ENCODE assay signal across 10 mouse cellular contexts in the genomic region with DNA sequence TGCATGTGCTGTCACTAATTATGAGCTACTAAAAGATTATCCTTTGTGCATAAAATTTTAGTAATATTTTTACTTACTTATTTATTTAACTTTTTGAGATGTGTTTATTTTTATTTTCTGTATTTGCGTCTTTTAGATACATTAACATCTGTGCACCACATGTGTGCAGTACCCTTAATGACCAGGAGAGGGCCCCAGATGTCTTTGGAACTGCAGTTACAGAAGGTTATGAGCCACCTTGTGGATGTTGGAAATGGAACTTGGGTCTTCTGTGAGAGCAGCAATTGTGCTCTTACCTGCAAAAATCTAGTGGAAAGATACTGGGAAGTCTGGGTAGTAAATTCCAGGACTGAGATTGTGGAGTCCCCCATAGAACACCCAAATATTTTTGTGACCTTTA.
DNase-seq lines count a peak whose midpoint lies in the region; ATAC-seq and TF ChIP-seq lines count a peak whose summit lies in the region.
"Had no signal": no experiment of that assay in that cellular context is flagged by ENCODE, and none has a peak within 500 bp of the region (broad histone marks: within the 10 kb centered on the region; RNA-seq: fewer than 3 reads in every experiment).

No protein-coding gene starts in this region.

- no peaks in the 10 kb centered on the region for H3K27me3 ChIP-seq in lung, embryonic 14.5 days (ENCODE audit: insufficient read depth, low read length)
- H3K27me3 ChIP-seq: embryonic facial prominence, embryonic 13.5 days; limb, embryonic 12.5 days had no signal

- no peak overlapping the region for H3K27ac ChIP-seq in lung, embryonic 14.5 days (ENCODE audit: low read depth)
- H3K27ac ChIP-seq: embryonic facial prominence, embryonic 13.5 days; limb, embryonic 12.5 days had no signal

- 68% methylated on average over 1 of the region's 1 CpGs for WGBS in lung, embryonic 14.5 days

- ATAC-seq in lung, embryonic 14.5 days (ENCODE audit: insufficient read depth) = no peak

- H3K9ac ChIP-seq in lung, embryonic 14.5 days = no peak overlapping the region
- H3K9ac ChIP-seq: embryonic facial prominence, embryonic 13.5 days; limb, embryonic 12.5 days had no signal

- peak; percentile 78 for TF ChIP-seq CTCF in lung, embryonic 14.5 days (IDR thresholded peaks at IDR 0.05; ENCODE audit: low read depth)

- H3K36me3 ChIP-seq in lung, embryonic 14.5 days (ENCODE audit: insufficient read depth) = no peaks in the 10 kb centered on the region
- H3K36me3 ChIP-seq: embryonic facial prominence, embryonic 13.5 days; limb, embryonic 12.5 days had no signal

- H3K4me3 ChIP-seq in lung, embryonic 14.5 days (ENCODE audit: low read depth, low read length) = no peak overlapping the region
- H3K4me3 ChIP-seq: embryonic facial prominence, embryonic 13.5 days; limb, embryonic 12.5 days had no signal

- DNase-seq in heart, postnatal 10 days = peak; percentile 38 to 65
- no peak for DNase-seq in heart, adult 11 months
- DNase-seq in 3T3-L1 (ENCODE audit: low read depth, low spot score) = peak; percentile 62
- peak; percentile 80 for DNase-seq in ES-CJ7 (ENCODE audit: low read depth, low spot score)
- peak; percentile 37 for DNase-seq in embryo, embryonic 9.5 days (ENCODE audit: extremely low spot score)
- DNase-seq in lung, embryonic 14.5 days = peak; percentile 73
- DNase-seq in testis, postnatal 10 days (ENCODE audit: low spot score) = peak; percentile 78
- no peak for DNase-seq in frontal cortex, postnatal 14 days (ENCODE audit: low spot score in 2 of 2)

- H3K4me1 ChIP-seq in lung, embryonic 14.5 days (ENCODE audit: insufficient read depth) = no peaks in the 10 kb centered on the region
- H3K4me1 ChIP-seq: embryonic facial prominence, embryonic 13.5 days; limb, embryonic 12.5 days had no signal

- H3K4me2 ChIP-seq in lung, embryonic 14.5 days = no peak overlapping the region
- H3K4me2 ChIP-seq: embryonic facial prominence, embryonic 13.5 days; limb, embryonic 12.5 days had no signal

- intact Hi-C loops in heart, postnatal 10 days (cut with DNase I) = loop anchor here (2.0 to 10.0 kb wide), 4 partner anchors 111 to 1329 kb away; no protein-coding TSS in a partner anchor

- H3K9me3 ChIP-seq in lung, embryonic 14.5 days (ENCODE audit: low read depth, low read length) = no peaks in the 10 kb centered on the region
- H3K9me3 ChIP-seq: embryonic facial prominence, embryonic 13.5 days; limb, embryonic 12.5 days had no signal

Comparison
In these comparisons a context has a peak if more than half of its experiments do, and no peak if none do; other contexts are left out.
1. DNase-seq: peak in heart, postnatal 10 days (2 of 2), 3T3-L1 (single experiment), ES-CJ7 (single experiment), embryo, embryonic 9.5 days (single experiment), lung, embryonic 14.5 days (single experiment) and testis, postnatal 10 days (single experiment); none in heart, adult 11 months (single experiment) and frontal cortex, postnatal 14 days (0 of 2).